Mouse (Mus musculus) E14TG2a.4 (cell line): ENCODE measurements around the gene Gm5142.

Source experiments
- H3K27me3 ChIP-seq: 2 replicates; pipeline ENCODE4 v1.6.1; 2014; ENCODE audit warnings: low read length, control low read depth; ENCODE audit not compliant: insufficient read depth
- H3K36me3 ChIP-seq: 2 replicates; pipeline ENCODE4 v1.6.1; 2014; ENCODE audit warnings: low read length, control low read depth; ENCODE audit not compliant: insufficient read depth
- H3K4me1 ChIP-seq: replicated peaks from 2 replicates; pipeline ENCODE4 v1.6.1; 2014; ENCODE audit warnings: low read depth, low read length, control low read depth
- H3K4me3 ChIP-seq: replicated peaks from 2 replicates; pipeline ENCODE4 v1.5.1; 2014; ENCODE audit warnings: mild to moderate bottlenecking, low read length
- H3K9me3 ChIP-seq: 2 replicates; pipeline ENCODE4 v1.6.1; 2014; ENCODE audit warnings: low read length, control low read depth
- CTCF ChIP-seq: conservative IDR thresholded peaks from 2 replicates; pipeline ENCODE4 v1.5.1; 2014; ENCODE audit warnings: low read length
- NANOG ChIP-seq: IDR thresholded peaks from 2 replicates; pipeline ENCODE4 v1.6.1; 2014; ENCODE audit warnings: borderline replicate concordance, low read length, mixed read lengths
- POU5F1 ChIP-seq: IDR thresholded peaks from 2 replicates; pipeline ENCODE4 v1.6.1; 2014; ENCODE audit warnings: low read length, borderline replicate concordance

Gm5142 gene

GRCm38 (mm10) chr14:59200711-59201603 lies 22.4 kb upstream of the Gm5142 start, which contains the start of gene Rcbtb1:
Gene Rcbtb1 (plus strand): TSS chr14:59201209.
- Histone ChIP-seq H3K27me3 (no peaks in the 10 kb centered on the region), H3K9me3 (peaks cover 17% of the 10 kb centered on the region), H3K4me1 (peaks cover 51% of the 10 kb centered on the region), H3K36me3 (peaks cover 6% of the 10 kb centered on the region; the same call in 1 of the 2 replicates), H3K4me3 (peak within 1 kb of the TSS; percentile 91)
- TF ChIP-seq NANOG = no peak
- no peak for TF ChIP-seq CTCF

- Histone ChIP-seq H3K9me3 (peaks cover 7% of the 10 kb centered on the region; the same call in 1 of the 2 replicates), H3K4me1 (no peaks in the 10 kb centered on the region), H3K36me3 (no peaks in the 10 kb centered on the region), H3K4me3 (no peak overlapping the region), H3K27me3 (no peaks in the 10 kb centered on the region)
- TF ChIP-seq POU5F1 (no peak), CTCF (no peak), NANOG (no peak)
Measured at GRCm38 (mm10) chr14:59186121-59186520, 7.6 kb upstream of the Gm5142 start.

DNA sequence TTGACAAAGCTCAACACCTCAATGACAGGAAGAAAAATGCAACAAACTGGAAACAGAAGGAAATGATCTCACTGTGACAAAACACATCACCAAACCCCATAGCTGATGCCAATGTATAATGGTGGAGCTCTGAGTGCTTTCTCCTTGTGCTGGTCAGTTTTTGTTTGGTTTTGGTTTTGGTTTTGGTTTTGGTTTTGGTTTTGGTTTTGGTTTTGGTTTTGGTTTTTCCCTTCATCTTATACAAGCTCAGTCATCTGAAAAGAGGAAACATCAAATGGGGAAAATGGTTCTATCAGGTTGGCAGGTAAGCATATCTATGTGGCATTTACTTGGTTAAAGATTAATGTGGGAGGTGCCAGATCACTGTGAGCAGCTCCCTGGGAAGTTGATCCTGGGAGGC lies 7.0 kb upstream of the Gm5142 start:
- no peak for TF ChIP-seq CTCF
- no peak for TF ChIP-seq POU5F1
- TF ChIP-seq NANOG = no peak
- H3K9me3 ChIP-seq = peaks cover 7% of the 10 kb centered on the region; the same call in 1 of the 2 replicates
- no peaks in the 10 kb centered on the region for H3K4me1 ChIP-seq
- H3K4me3 ChIP-seq = no peak overlapping the region
- H3K36me3 ChIP-seq = no peaks in the 10 kb centered on the region
- H3K27me3 ChIP-seq = no peaks in the 10 kb centered on the region

DNA sequence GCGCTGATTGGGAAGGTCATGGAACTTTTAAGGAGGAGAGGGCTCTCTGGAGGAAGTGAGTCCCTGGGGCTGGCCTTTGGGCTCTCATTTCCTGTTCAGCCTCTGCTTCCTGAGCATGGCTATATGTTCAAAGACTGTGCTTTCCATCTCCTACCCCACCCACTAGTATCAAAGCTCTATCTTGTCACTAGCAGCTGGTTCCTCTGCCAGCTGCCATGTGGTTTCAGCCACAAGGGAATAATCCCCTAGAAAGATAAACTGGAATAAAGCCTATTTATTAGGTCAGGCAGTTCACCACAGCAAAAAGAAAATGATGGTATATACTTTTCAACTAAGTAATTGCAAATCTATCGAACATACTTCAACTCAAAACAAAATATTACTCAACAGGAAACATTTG lies 4.2 kb upstream of the Gm5142 start:
- no peaks in the 10 kb centered on the region for H3K36me3 ChIP-seq
- H3K4me1 ChIP-seq = no peaks in the 10 kb centered on the region
- no peaks in the 10 kb centered on the region; the same call in 1 of the 2 replicates for H3K27me3 ChIP-seq
- no peak overlapping the region for H3K4me3 ChIP-seq
- H3K9me3 ChIP-seq = peaks cover 7% of the 10 kb centered on the region; the same call in 1 of the 2 replicates
- TF ChIP-seq CTCF (no peak), NANOG (no peak), POU5F1 (no peak)

DNA sequence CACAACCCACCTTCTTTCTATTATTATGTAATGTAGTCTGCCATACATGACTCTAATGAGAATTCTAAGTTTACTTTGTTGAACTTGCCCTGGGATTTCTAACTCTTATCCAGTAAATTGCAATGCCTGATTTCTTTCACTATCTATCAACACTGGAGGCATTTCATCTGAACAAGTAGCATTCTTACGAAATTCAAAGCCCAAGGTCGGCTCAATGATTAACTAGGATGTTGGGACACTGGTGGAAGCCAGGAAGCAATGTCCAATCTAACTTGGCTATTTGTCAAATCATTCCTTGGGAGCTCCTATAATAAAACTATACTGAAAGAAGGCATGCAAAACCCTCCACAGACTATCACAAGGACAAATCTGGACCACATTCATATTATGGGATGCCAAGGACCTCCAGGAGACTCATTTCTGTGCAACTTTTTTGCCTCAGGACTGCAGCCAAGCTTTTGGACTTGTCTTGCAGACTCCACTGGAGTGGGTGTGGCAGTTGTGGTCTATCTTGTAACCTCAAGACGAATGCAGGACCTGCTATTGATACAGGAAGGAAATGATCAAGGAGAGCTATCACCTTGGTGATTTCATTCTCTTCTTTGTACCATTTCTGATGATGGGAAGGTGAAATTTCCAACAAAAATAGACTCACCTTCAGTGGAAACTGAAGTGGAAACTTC lies 21.4 kb downstream of the Gm5142 start:
- TF ChIP-seq NANOG = no peak
- TF ChIP-seq POU5F1 = no peak
- TF ChIP-seq CTCF = no peak
- no peaks in the 10 kb centered on the region for H3K36me3 ChIP-seq

GRCm38 (mm10) chr14:59155589-59155988 lies 23.0 kb downstream of the Gm5142 start:
- Histone ChIP-seq H3K4me1 (no peaks in the 10 kb centered on the region), H3K4me3 (no peak overlapping the region), H3K27me3 (0 out of 2 replicates have a peak, but pooled peaks cover 2% of the 10 kb centered on the region), H3K9me3 (no peaks in the 10 kb centered on the region), H3K36me3 (no peaks in the 10 kb centered on the region)
- TF ChIP-seq POU5F1 = no peak
- TF ChIP-seq CTCF = peak; percentile 13; the same call in 1 of the 2 replicates

More for the DNA sequence above, 21.4 kb downstream of the Gm5142 start:
- Histone ChIP-seq H3K4me3 (no peak overlapping the region), H3K4me1 (no peaks in the 10 kb centered on the region), H3K9me3 (no peaks in the 10 kb centered on the region), H3K27me3 (no peaks in the 10 kb centered on the region)

DNA sequence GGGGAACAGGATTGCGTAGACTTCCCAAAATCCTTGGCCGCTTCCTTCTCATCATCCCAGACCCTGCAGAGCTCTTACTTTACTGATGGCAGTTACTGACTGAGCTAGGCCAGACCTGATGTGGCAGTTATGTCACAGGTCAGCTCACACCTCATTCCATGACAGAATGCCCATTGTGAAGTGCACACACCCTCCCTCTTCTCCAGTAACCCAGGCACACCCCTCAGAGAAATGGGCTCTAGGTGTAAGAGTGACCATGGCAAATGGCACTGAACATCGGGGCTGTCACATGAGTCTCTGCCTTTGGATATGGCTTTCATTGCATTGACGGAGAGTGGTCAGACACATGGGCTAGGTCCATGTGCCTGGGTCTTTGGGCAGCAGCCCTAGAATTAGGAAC lies 35.8 kb downstream of the Gm5142 start, which contains the start of gene 1700129C05Rik:
Gene 1700129C05Rik (minus strand): TSS at position 101 of the 400 bp plus-strand sequence.
- no peaks in the 10 kb centered on the region for H3K9me3 ChIP-seq
- TF ChIP-seq POU5F1 = no peak
- no peak for TF ChIP-seq CTCF
- TF ChIP-seq NANOG = no peak
- H3K4me3 ChIP-seq = no peak within 1 kb of the TSS
- H3K36me3 ChIP-seq = no peaks in the 10 kb centered on the region
- no peaks in the 10 kb centered on the region for H3K4me1 ChIP-seq
- H3K27me3 ChIP-seq = no peaks in the 10 kb centered on the region

GRCm38 (mm10) chr14:59114281-59114680 lies 64.3 kb downstream of the Gm5142 start:
- TF ChIP-seq POU5F1 (no peak), CTCF (0 out of 2 replicates have a peak, but pooled peaks have one; percentile 1), NANOG (no peak)
- Histone ChIP-seq H3K27me3 (no peaks in the 10 kb centered on the region), H3K9me3 (no peaks in the 10 kb centered on the region), H3K4me1 (no peaks in the 10 kb centered on the region), H3K4me3 (no peak overlapping the region), H3K36me3 (no peaks in the 10 kb centered on the region)
